In the genomic region with DNA sequence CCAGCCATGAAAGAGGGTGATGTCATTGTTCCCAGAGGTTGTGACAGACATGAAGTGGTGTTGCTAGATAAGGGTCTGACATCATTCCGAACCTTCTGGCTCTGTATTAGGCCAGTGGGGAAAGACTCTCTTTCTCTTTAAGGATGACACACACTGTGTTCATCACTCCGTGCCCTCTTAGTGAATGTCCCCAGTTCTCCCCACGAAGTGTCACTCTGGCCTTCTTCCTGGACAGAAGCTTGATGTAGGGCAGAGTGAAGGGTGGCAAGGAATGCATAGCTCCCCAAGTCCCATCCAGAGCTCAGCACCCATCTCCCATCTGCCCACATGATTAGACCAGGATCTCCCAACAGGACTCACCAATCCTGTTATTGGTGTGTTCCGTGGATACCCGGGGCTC, we compare ENCODE assay signal across 24 mouse cellular contexts. TPM values are rescaled to one million over a fixed set of nuclear protein-coding genes. Genes with fewer than 3 reads are reported as not detected.
DNase-seq lines count a peak whose midpoint lies in the region; ATAC-seq and TF ChIP-seq lines count a peak whose summit lies in the region.
"Had no signal": no experiment of that assay in that cellular context is flagged by ENCODE, and none has a peak within 500 bp of the region (broad histone marks: within the 10 kb centered on the region; RNA-seq: fewer than 3 reads in every experiment).

No protein-coding gene starts in this region.

- no peak for TF ChIP-seq EP300 in stomach, postnatal 0 days (optimal IDR thresholded peaks at IDR 0.05)

- no peak overlapping the region for H3K4me2 ChIP-seq in stomach, postnatal 0 days (replicated peaks; ENCODE audit: low read depth)
- H3K4me2 ChIP-seq: embryonic facial prominence, embryonic 13.5 days; embryonic facial prominence, embryonic 15.5 days; forebrain, embryonic 13.5 days; forebrain, embryonic 15.5 days had no signal

- no peaks in the 10 kb centered on the region for H3K36me3 ChIP-seq in C2C12 (ENCODE audit: control insufficient read depth, insufficient read depth)
- H3K36me3 ChIP-seq in stomach, postnatal 0 days (ENCODE audit: control insufficient read depth, insufficient read depth, low read length) = no peaks in the 10 kb centered on the region
- H3K36me3 ChIP-seq: embryonic facial prominence, embryonic 13.5 days; embryonic facial prominence, embryonic 15.5 days; forebrain, embryonic 15.5 days had no signal

- no peak overlapping the region for H3K4me3 ChIP-seq in gastrocnemius, adult 2 months
- H3K4me3 ChIP-seq in C2C12 (ENCODE audit: insufficient read depth, poor library complexity, severe bottlenecking) = no peak overlapping the region
- H3K4me3 ChIP-seq in stomach, postnatal 0 days (ENCODE audit: low read depth, low read length) = no peak overlapping the region
- H3K4me3 ChIP-seq: embryonic facial prominence, embryonic 13.5 days; embryonic facial prominence, embryonic 15.5 days; forebrain, embryonic 13.5 days; forebrain, embryonic 15.5 days had no signal

- H3K4me1 ChIP-seq in stomach, postnatal 0 days (replicated peaks; ENCODE audit: control insufficient read depth, insufficient read depth) = no peaks in the 10 kb centered on the region; the same call in 1 of the 2 replicates
- H3K4me1 ChIP-seq: embryonic facial prominence, embryonic 13.5 days; embryonic facial prominence, embryonic 15.5 days; forebrain, embryonic 13.5 days; forebrain, embryonic 15.5 days had no signal

- no peaks in the 10 kb centered on the region for H3K27me3 ChIP-seq in C2C12 (ENCODE audit: control insufficient read depth, insufficient read depth, insufficient read length)
- H3K27me3 ChIP-seq in stomach, postnatal 0 days (ENCODE audit: control insufficient read depth, insufficient read depth, low read length) = no peaks in the 10 kb centered on the region
- H3K27me3 ChIP-seq: embryonic facial prominence, embryonic 13.5 days; embryonic facial prominence, embryonic 15.5 days; forebrain, embryonic 13.5 days; forebrain, embryonic 15.5 days had no signal

- peak overlapping the region; percentile 79 for H3K27ac ChIP-seq in gastrocnemius, adult 2 months
- 0 out of 2 replicates have a peak overlapping the region, but pooled peaks have one; percentile 84 for H3K27ac ChIP-seq in stomach, postnatal 0 days (replicated peaks)
- H3K27ac ChIP-seq: embryonic facial prominence, embryonic 13.5 days; embryonic facial prominence, embryonic 15.5 days; forebrain, embryonic 13.5 days; forebrain, embryonic 15.5 days had no signal

- no peaks in the 10 kb centered on the region for H3K9me3 ChIP-seq in stomach, postnatal 0 days (ENCODE audit: control insufficient read depth, low read length)
- H3K9me3 ChIP-seq: embryonic facial prominence, embryonic 13.5 days; embryonic facial prominence, embryonic 15.5 days; forebrain, embryonic 13.5 days; forebrain, embryonic 15.5 days had no signal

- no peak overlapping the region for H3K9ac ChIP-seq in stomach, postnatal 0 days (ENCODE audit: low read length)
- H3K9ac ChIP-seq: embryonic facial prominence, embryonic 13.5 days; embryonic facial prominence, embryonic 15.5 days; forebrain, embryonic 13.5 days; forebrain, embryonic 15.5 days; forebrain, postnatal 0 days had no signal

- no peaks in the 10 kb centered on the region for H3K79me3 ChIP-seq in C2C12 (ENCODE audit: low read depth)

- intact Hi-C loops in gastrocnemius, adult 2 months (cut with DNase I) = no loop called here

- peak; percentile 51 to 73 for DNase-seq in adrenal gland, adult (ENCODE audit: inconsistent age in 2 of 2, low spot score in 1 of 2)
- no peak for DNase-seq in adrenal gland, postnatal 10 days
- no peak for DNase-seq in gastrocnemius, adult 2 months
- no peak for DNase-seq in gastrocnemius, adult 18-20 months (ENCODE audit: low spot score)
- DNase-seq in stomach, postnatal 0 days (ENCODE audit: low spot score) = no peak
- DNase-seq in urinary bladder, postnatal 4 days (ENCODE audit: low spot score in 2 of 2) = no peak
- DNase-seq: adrenal gland, postnatal 14 days; adrenal gland, postnatal 36 days; B cell, adult 2 months; cerebellum, adult 11 months; cerebellum, adult 18-20 months; cerebellum, adult 8-10 months; cerebellum, adult 9-11 months; cerebellum, postnatal 14 days; cerebellum, postnatal 36 days; embryo, embryonic 11 days; forebrain, postnatal 0 days had no signal

- ATAC-seq in stomach, postnatal 0 days (ENCODE audit: low FRiP score, low TSS enrichment) = no peak
- ATAC-seq: forebrain, embryonic 13.5 days; forebrain, embryonic 15.5 days; forebrain, postnatal 0 days had no signal

- no peak overlapping the region for H3ac ChIP-seq in C2C12 (ENCODE audit: control insufficient read depth, insufficient read length, low read depth)

- WGBS in stomach, postnatal 0 days = 89% methylated on average over 5 of the region's 5 CpGs

- no peak for TF ChIP-seq CTCF in gastrocnemius, adult 2 months (IDR thresholded peaks at IDR 0.05)
- no peak for TF ChIP-seq CTCF in C2C12 (IDR thresholded peaks at IDR 0.05; ENCODE audit: control insufficient read depth, insufficient read depth, insufficient read length)
- no peak for TF ChIP-seq CTCF in stomach, postnatal 0 days (IDR thresholded peaks at IDR 0.05; ENCODE audit: low read depth)

- H3K79me2 ChIP-seq in C2C12 (ENCODE audit: control insufficient read depth, insufficient read depth) = no peaks in the 10 kb centered on the region

TF ChIP-seq in C2C12, 6 proteins besides CTCF, POLR2A, EP300 and RAD21:
- TF ChIP-seq CEBPB (IDR thresholded peaks at IDR 0.05; ENCODE audit: low read depth) = peak; percentile 22
- TF ChIP-seq MAX (IDR thresholded peaks at IDR 0.05) = no peak
- TF ChIP-seq USF1 (IDR thresholded peaks at IDR 0.05; ENCODE audit: low read depth) = no peak
- TF ChIP-seq FOSL1 (IDR thresholded peaks at IDR 0.05; ENCODE audit: insufficient read depth, low read length, poor library complexity, severe bottlenecking) = no peak
- no peak for TF ChIP-seq MYOG (IDR thresholded peaks at IDR 0.05; ENCODE audit: control insufficient read depth, extremely low read depth, insufficient read length)
- peak; percentile 4 for TF ChIP-seq MYOD1 (IDR thresholded peaks at IDR 0.05; ENCODE audit: control insufficient read depth, insufficient read length, low read depth)

RNA-seq across cellular contexts. Expression of a gene that starts 27.3 kb away (rescaled TPM):
- total RNA-seq in adrenal gland, postnatal 10 days (2021) = 10 to 100 TPM in 1 of 2 experiments, 1 to 10 TPM in 1; 8.3 to 10.3 TPM
- 1 to 10 TPM; 2.5 to 3.0 TPM for total RNA-seq in gastrocnemius, adult 2 months (2021)
- 1 to 10 TPM; 1.5 to 2.9 TPM for total RNA-seq in gastrocnemius, adult 18-20 months (2021)
- 7.7 TPM for polyA plus RNA-seq in C2C12 (2012; fragmentation: generic; extraction: Trizol)
- 5.4 and 6.0 TPM in 2 replicates for polyA plus RNA-seq in stomach, postnatal 0 days (2015; fragmentation: Nextera tagmentation; extraction: Ambion mirVana)

RNA-seq across cellular contexts. Expression of a gene that starts 41.0 kb away (rescaled TPM):
- total RNA-seq in adrenal gland, postnatal 10 days (2021) = under 1 TPM; 0.21 to 0.24 TPM
- total RNA-seq in gastrocnemius, adult 2 months (2021) = under 1 TPM in 1 of 2 experiments, not detected in 1; 0.10 TPM
- total RNA-seq in gastrocnemius, adult 18-20 months (2021) = not detected
- polyA plus RNA-seq in C2C12 (2012; fragmentation: generic; extraction: Trizol) = not detected
- 0.04 TPM in 2 replicates for polyA plus RNA-seq in stomach, postnatal 0 days (2015; fragmentation: Nextera tagmentation; extraction: Ambion mirVana)
- total RNA-seq: MEL had no signal
- polyA plus RNA-seq: forebrain, embryonic 11.5 days had no signal

Comparison
In these comparisons a context has a peak if more than half of its experiments do, and no peak if none do; other contexts are left out.
1. DNase-seq: peak in adrenal gland, adult (2 of 2); none in adrenal gland, postnatal 10 days (single experiment), gastrocnemius, adult 2 months (single experiment), gastrocnemius, adult 18-20 months (single experiment), stomach, postnatal 0 days (single experiment) and urinary bladder, postnatal 4 days (0 of 2).